Mouse (Mus musculus) limb, embryonic 14.5 days (tissue): ENCODE results near the gene Adgrb2. TPM values are rescaled to one million over a fixed set of nuclear protein-coding genes. Genes with fewer than 3 reads are reported as not detected.

Experiments
- ATAC-seq: fragments of 200-750 bp; cut with Nextera tagmentation; 2 replicates; pipeline ENCODE4 v1.8.0; 2017; ENCODE audit warnings: low read depth, moderate number of reproducible peaks, moderate TSS enrichment; ENCODE audit not compliant: low FRiP score
- DNase-seq: peaks from one replicate; pipeline ENCODE4 v3.0.0-alpha.2; 2015; ENCODE audit warnings: low spot score
- H3K27ac ChIP-seq: fragments of 300-500 bp; sonication (generic); replicated peaks from 2 replicates; pipeline ENCODE4 v1.5.1; 2014; ENCODE audit warnings: low read depth, mild to moderate bottlenecking, low read length, moderate library complexity, mixed read lengths
- H3K27me3 ChIP-seq: fragments of 300-500 bp; sonication (generic); 2 replicates; pipeline ENCODE4 v1.6.1; 2014; ENCODE audit warnings: low read length, mixed read lengths; ENCODE audit not compliant: control insufficient read depth, insufficient read depth
- H3K36me3 ChIP-seq: fragments of 300-500 bp; sonication (generic); 2 replicates; pipeline ENCODE4 v1.6.1; 2014; ENCODE audit warnings: mild to moderate bottlenecking, low read length, moderate library complexity, mixed read lengths; ENCODE audit not compliant: control insufficient read depth, insufficient read depth
- H3K4me1 ChIP-seq: fragments of 300-500 bp; sonication (generic); 2 replicates; pipeline ENCODE4 v1.6.1; 2014; ENCODE audit warnings: antibody characterized with exemption, low read length, mixed read lengths; ENCODE audit not compliant: control insufficient read depth, insufficient read depth
- H3K4me2 ChIP-seq: fragments of 300-500 bp; sonication (generic); replicated peaks from 2 replicates; pipeline ENCODE4 v1.6.1; 2014; ENCODE audit warnings: low read depth, mild to moderate bottlenecking, low read length, moderate library complexity; ENCODE audit not compliant: severe bottlenecking
- H3K4me3 ChIP-seq: fragments of 300-500 bp; sonication (generic); replicated peaks from 2 replicates; pipeline ENCODE4 v1.5.1; 2014; ENCODE audit warnings: low read length
- H3K9ac ChIP-seq: fragments of 300-500 bp; sonication (generic); 2 replicates; pipeline ENCODE4 v1.6.1; 2014; ENCODE audit warnings: mild to moderate bottlenecking, low read depth, low read length, moderate library complexity; ENCODE audit not compliant: severe bottlenecking
- H3K9me3 ChIP-seq: fragments of 300-500 bp; sonication (generic); 2 replicates; pipeline ENCODE4 v1.6.1; 2016; ENCODE audit warnings: low read length; ENCODE audit not compliant: control insufficient read depth
- POLR2A ChIP-seq: fragments of 200-500 bp; IDR thresholded peaks from 2 replicates; pipeline ENCODE4 v1.8.0; 2012; ENCODE audit warnings: inconsistent platforms, mild to moderate bottlenecking, moderate library complexity, borderline replicate concordance; ENCODE audit not compliant: insufficient read depth, insufficient read length; ENCODE audit errors: extremely low read depth
- WGBS: fragments of 180-500 bp; shearing (Covaris S2); extraction: QIAGEN DNeasy Blood & Tissue Kit; methylation state at CpG from one replicate; pipeline ENCODE4 v1.1.7; 2014; 5-methylcytosine and 5-hydroxymethylcytosine counted together
- polyA plus RNA-seq, 2 experiments: library from polyadenylated mRNA; depleted of rRNA in 1 of 2; stranded (reverse) in 1 of 2; unstranded in 1 of 2; fragments of >200 nt; fragmentation: Nextera tagmentation in 1 of 2; extraction: Ambion mirVana in 1 of 2; gene quantifications; 2 replicates each; pipeline versions ENCODE4 v1.2.1 to v1.2.3; 2012 to 2014

Adgrb2 gene
- polyA plus RNA-seq, 2 experiments: 7.2 to 52.3 TPM

GRCm38 (mm10) chr4:130033496-130033895, 48.8 kb downstream of the Adgrb2 start:
- Histone ChIP-seq H3K9ac (no peak overlapping the region), H3K4me3 (no peak overlapping the region), H3K27me3 (no peaks in the 10 kb centered on the region), H3K9me3 (no peaks in the 10 kb centered on the region), H3K4me1 (peaks cover 15% of the 10 kb centered on the region), H3K36me3 (no peaks in the 10 kb centered on the region), H3K27ac (no peak overlapping the region), H3K4me2 (no peak overlapping the region)
- TF ChIP-seq POLR2A: no peak
- ATAC-seq: no peak
- WGBS: 47% methylated on average over 7 of the region's 7 CpGs
- no peak for DNase-seq

GRCm38 (mm10) chr4:130036112-130036511, 51.4 kb downstream of the Adgrb2 start:
- TF ChIP-seq POLR2A: no peak
- Histone ChIP-seq H3K4me3 (no peak overlapping the region), H3K27ac (no peak overlapping the region; the same call in 1 of the 2 replicates), H3K9me3 (no peaks in the 10 kb centered on the region), H3K4me1 (peaks cover 20% of the 10 kb centered on the region), H3K4me2 (0 out of 2 replicates have a peak overlapping the region, but pooled peaks have one; percentile 14), H3K36me3 (no peaks in the 10 kb centered on the region), H3K9ac (no peak overlapping the region), H3K27me3 (no peaks in the 10 kb centered on the region)
- peak; percentile 46; the same call in 1 of the 2 replicates for ATAC-seq
- DNase-seq: peak; percentile 60
- 4% methylated on average over 8 of the region's 8 CpGs for WGBS

GRCm38 (mm10) chr4:130036573-130037401, 52.1 kb downstream of the Adgrb2 start:
- peak; percentile 60 for DNase-seq
- H3K4me1 ChIP-seq: peaks cover 24% of the 10 kb centered on the region

GRCm38 (mm10) chr4:130039351-130039750, 54.7 kb downstream of the Adgrb2 start:
- no peaks in the 10 kb centered on the region for H3K9me3 ChIP-seq
- DNase-seq (no peak), ATAC-seq (no peak)
- no peak overlapping the region for H3K27ac ChIP-seq
- no peaks in the 10 kb centered on the region for H3K27me3 ChIP-seq
- no peak overlapping the region for H3K9ac ChIP-seq
- H3K4me1 ChIP-seq: peaks cover 45% of the 10 kb centered on the region
- H3K4me2 ChIP-seq: no peak overlapping the region
- no peak for TF ChIP-seq POLR2A
- H3K36me3 ChIP-seq: no peaks in the 10 kb centered on the region
- 52% methylated on average over 5 of the region's 5 CpGs for WGBS
- H3K4me3 ChIP-seq: no peak overlapping the region

More at GRCm38 (mm10) chr4:130036573-130037401, 52.1 kb downstream of the Adgrb2 start:
- no peaks in the 10 kb centered on the region for H3K27me3 ChIP-seq
- TF ChIP-seq POLR2A: no peak
- H3K9ac ChIP-seq: no peak overlapping the region
- H3K9me3 ChIP-seq: no peaks in the 10 kb centered on the region
- peak overlapping the region; percentile 30; the same call in 1 of the 2 replicates for H3K27ac ChIP-seq
- no peaks in the 10 kb centered on the region for H3K36me3 ChIP-seq
- peak overlapping the region; percentile 14; the same call in 1 of the 2 replicates for H3K4me2 ChIP-seq
- no peak overlapping the region for H3K4me3 ChIP-seq
- ATAC-seq: peak; percentile 62
- WGBS: 9% methylated on average over 23 of the region's 23 CpGs

GRCm38 (mm10) chr4:130041076-130041475, 56.4 kb downstream of the Adgrb2 start:
- no peak for ATAC-seq
- 78% methylated on average over 11 of the region's 11 CpGs for WGBS
- no peak for TF ChIP-seq POLR2A
- Histone ChIP-seq H3K9me3 (no peaks in the 10 kb centered on the region), H3K27ac (no peak overlapping the region), H3K27me3 (no peaks in the 10 kb centered on the region), H3K36me3 (no peaks in the 10 kb centered on the region), H3K4me3 (no peak overlapping the region), H3K4me1 (peaks cover 57% of the 10 kb centered on the region), H3K9ac (no peak overlapping the region), H3K4me2 (no peak overlapping the region)
- no peak for DNase-seq
